In the genomic region with DNA sequence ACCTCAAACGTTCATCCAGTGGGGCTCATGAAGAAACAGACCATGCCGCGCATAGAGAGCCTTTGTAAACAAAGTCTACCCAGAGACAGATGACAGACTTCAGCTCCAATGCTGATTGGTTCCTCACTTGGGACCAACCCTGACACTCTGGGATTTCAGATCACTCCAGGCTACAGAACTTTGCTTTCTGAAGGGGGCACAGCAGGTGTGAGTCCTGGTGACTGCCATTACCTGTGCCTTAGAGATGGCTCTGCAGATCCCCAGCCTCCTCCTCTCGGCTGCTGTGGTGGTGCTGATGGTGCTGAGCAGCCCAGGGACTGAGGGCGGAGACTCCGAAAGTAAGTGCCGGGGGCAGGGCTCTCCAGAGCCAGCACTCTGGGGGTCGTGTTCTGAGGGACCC, we compare ENCODE assay signal across 8 mouse cellular contexts. TPM values are rescaled to one million over a fixed set of nuclear protein-coding genes. Genes with fewer than 3 reads are reported as not detected.
A peak's percentile ranks its signal among the peaks of the same experiment; 100 is the strongest.
DNase-seq lines count a peak whose midpoint lies in the region; ATAC-seq and TF ChIP-seq lines count a peak whose summit lies in the region.

No protein-coding gene starts in this region.

- peaks cover 2% of the 10 kb centered on the region for H3K4me1 ChIP-seq in bone marrow, adult 2 months (ENCODE audit: control insufficient read depth, insufficient read depth, low read length)
- peaks cover 10% of the 10 kb centered on the region for H3K4me1 ChIP-seq in embryonic facial prominence, embryonic 14.5 days (ENCODE audit: control insufficient read depth, insufficient read depth, low read length)
- peaks cover 13% of the 10 kb centered on the region; the same call in 1 of the 2 replicates for H3K4me1 ChIP-seq in heart, embryonic 13.5 days
- peaks cover 22% of the 10 kb centered on the region for H3K4me1 ChIP-seq in kidney, embryonic 16.5 days (ENCODE audit: insufficient read depth, low read length)
- peaks cover 7% of the 10 kb centered on the region for H3K4me1 ChIP-seq in midbrain, postnatal 0 days (ENCODE audit: insufficient read depth, low read length)

- peak overlapping the region; percentile 94 for H3K4me2 ChIP-seq in embryonic facial prominence, embryonic 14.5 days (ENCODE audit: low read depth, low read length)
- H3K4me2 ChIP-seq in heart, embryonic 13.5 days: peak overlapping the region; percentile 92
- peak overlapping the region; percentile 99 for H3K4me2 ChIP-seq in kidney, embryonic 16.5 days (replicated peaks; ENCODE audit: low read depth, low read length)
- H3K4me2 ChIP-seq in midbrain, postnatal 0 days (ENCODE audit: low read depth, low read length, poor library complexity, severe bottlenecking): peak overlapping the region; percentile 82

- H3K4me3 ChIP-seq in bone marrow, adult 2 months (replicated peaks; ENCODE audit: control insufficient read depth, low read depth, low read length): peak overlapping the region; percentile 93
- peak overlapping the region; percentile 50 for H3K4me3 ChIP-seq in embryonic facial prominence, embryonic 14.5 days (ENCODE audit: low read depth, low read length)
- H3K4me3 ChIP-seq in heart, embryonic 13.5 days: peak overlapping the region; percentile 61
- peak overlapping the region; percentile 63 for H3K4me3 ChIP-seq in kidney, embryonic 16.5 days (ENCODE audit: low read length)
- H3K4me3 ChIP-seq in midbrain, postnatal 0 days (ENCODE audit: low read depth, low read length): peak overlapping the region; percentile 31

- no peaks in the 10 kb centered on the region for H3K9me3 ChIP-seq in embryonic facial prominence, embryonic 14.5 days (ENCODE audit: control insufficient read depth, low read length)
- H3K9me3 ChIP-seq in heart, embryonic 13.5 days: no peaks in the 10 kb centered on the region
- H3K9me3 ChIP-seq in kidney, embryonic 16.5 days (ENCODE audit: low read length): no peaks in the 10 kb centered on the region
- no peaks in the 10 kb centered on the region for H3K9me3 ChIP-seq in midbrain, postnatal 0 days (ENCODE audit: low read length)

- peak; percentile 91 to 92 for DNase-seq in B cell, adult 2 months
- peak; percentile 88 for DNase-seq in embryonic facial prominence, embryonic 14.5 days (ENCODE audit: low spot score)
- peak; percentile 47 for DNase-seq in liver
- DNase-seq in midbrain, postnatal 0 days (ENCODE audit: low spot score): peak; percentile 92
- DNase-seq in spleen, postnatal 4 days (ENCODE audit: low spot score in 2 of 2): peak; percentile 70 to 81

- ATAC-seq in embryonic facial prominence, embryonic 14.5 days (ENCODE audit: low read depth): peak; percentile 88
- ATAC-seq in heart, embryonic 13.5 days (ENCODE audit: extremely low read depth, insufficient number of reproducible peaks, low FRiP score, low TSS enrichment): peak; percentile 37; the same call in 1 of the 2 replicates
- peak; percentile 70 for ATAC-seq in kidney, embryonic 16.5 days (ENCODE audit: low FRiP score, low TSS enrichment)
- ATAC-seq in midbrain, postnatal 0 days (ENCODE audit: low FRiP score): peak; percentile 83

- no peak for TF ChIP-seq CTCF in bone marrow, adult 2 months (IDR thresholded peaks at IDR 0.05; ENCODE audit: control insufficient read depth, insufficient read depth, low read length)
- no peak for TF ChIP-seq CTCF in midbrain, postnatal 0 days (IDR thresholded peaks at IDR 0.05)

- H3K27me3 ChIP-seq in embryonic facial prominence, embryonic 14.5 days (replicated peaks; ENCODE audit: control insufficient read depth, insufficient read depth, low read length): peaks cover 26% of the 10 kb centered on the region
- H3K27me3 ChIP-seq in heart, embryonic 13.5 days (replicated peaks): peaks cover 69% of the 10 kb centered on the region
- H3K27me3 ChIP-seq in kidney, embryonic 16.5 days (ENCODE audit: insufficient read depth, low read length): peaks cover 26% of the 10 kb centered on the region; the same call in 1 of the 2 replicates
- H3K27me3 ChIP-seq in midbrain, postnatal 0 days (ENCODE audit: insufficient read depth, low read length): peaks cover 9% of the 10 kb centered on the region; the same call in 1 of the 2 replicates

- peak overlapping the region; percentile 46; the same call in 1 of the 2 replicates for H3K9ac ChIP-seq in embryonic facial prominence, embryonic 14.5 days (ENCODE audit: low read depth, low read length)
- H3K9ac ChIP-seq in heart, embryonic 13.5 days: peak overlapping the region; percentile 63
- peak overlapping the region; percentile 61 for H3K9ac ChIP-seq in kidney, embryonic 16.5 days (replicated peaks; ENCODE audit: low read length)
- H3K9ac ChIP-seq in midbrain, postnatal 0 days (replicated peaks; ENCODE audit: low read length, poor library complexity, severe bottlenecking): no peak overlapping the region

- H3K27ac ChIP-seq in bone marrow, adult 2 months (ENCODE audit: control insufficient read depth, insufficient read depth, low read depth, low read length, poor library complexity): peak overlapping the region; percentile 79
- no peak overlapping the region for H3K27ac ChIP-seq in embryonic facial prominence, embryonic 14.5 days (replicated peaks; ENCODE audit: low read depth, low read length)
- H3K27ac ChIP-seq in heart, embryonic 13.5 days (replicated peaks): no peak overlapping the region
- no peak overlapping the region for H3K27ac ChIP-seq in kidney, embryonic 16.5 days (ENCODE audit: low read length)
- no peak overlapping the region for H3K27ac ChIP-seq in midbrain, postnatal 0 days (ENCODE audit: low read depth, low read length)

- under 1% methylated on average over 8 of the region's 8 CpGs for WGBS in bone marrow, adult 2 months
- 2% methylated on average over 8 of the region's 8 CpGs for WGBS in embryonic facial prominence, embryonic 14.5 days
- WGBS in heart, embryonic 13.5 days: 2% methylated on average over 8 of the region's 8 CpGs
- 0% methylated on average over 8 of the region's 8 CpGs for WGBS in kidney, embryonic 16.5 days
- 2% methylated on average over 8 of the region's 8 CpGs for WGBS in midbrain, postnatal 0 days

- H3K36me3 ChIP-seq in embryonic facial prominence, embryonic 14.5 days (ENCODE audit: control insufficient read depth, insufficient read depth, low read length): no peaks in the 10 kb centered on the region
- no peaks in the 10 kb centered on the region for H3K36me3 ChIP-seq in heart, embryonic 13.5 days
- no peaks in the 10 kb centered on the region for H3K36me3 ChIP-seq in kidney, embryonic 16.5 days (ENCODE audit: insufficient read depth, low read length)
- no peaks in the 10 kb centered on the region for H3K36me3 ChIP-seq in midbrain, postnatal 0 days (ENCODE audit: insufficient read depth, low read length)

- peak; percentile 48; the same call in 1 of the 2 replicates for TF ChIP-seq POLR2A in bone marrow, adult 2 months (IDR thresholded peaks at IDR 0.05; ENCODE audit: borderline replicate concordance, control insufficient read depth, low read depth, low read length)

RNA-seq across cellular contexts. Expression of gene H2-Ab1, which starts 5.6 kb away (rescaled TPM):
- 73.7 and 175 TPM in 2 replicates for polyA plus RNA-seq in bone marrow, adult 2 months (2011; ENCODE audit: insufficient read depth, insufficient read length, low replicate concordance, missing spikeins)
- 9.4 and 10.1 TPM in 2 replicates for polyA plus RNA-seq in embryonic facial prominence, embryonic 14.5 days (2014; fragmentation: Nextera tagmentation; extraction: Ambion mirVana)
- polyA plus RNA-seq in heart, embryonic 13.5 days (2015; fragmentation: Nextera tagmentation; extraction: Ambion mirVana): 13.0 TPM in 2 replicates
- polyA plus RNA-seq in kidney, embryonic 16.5 days (2015; fragmentation: Nextera tagmentation; extraction: Ambion mirVana): 31.6 and 37.9 TPM in 2 replicates
- 0.57 and 1.4 TPM in 2 replicates for total RNA-seq in midbrain, postnatal 0 days (2014; rRNA removed)
- polyA plus RNA-seq in midbrain, postnatal 0 days (2015; fragmentation: Nextera tagmentation; extraction: Ambion mirVana): 1.5 and 2.7 TPM in 2 replicates

RNA-seq across cellular contexts. Expression of gene H2-Ob, which starts 24.4 kb away (rescaled TPM):
- 30.9 and 72.2 TPM in 2 replicates for polyA plus RNA-seq in bone marrow, adult 2 months (2011; ENCODE audit: insufficient read depth, insufficient read length, low replicate concordance, missing spikeins)
- 0.24 TPM in 1 of 2 replicates, not detected in the other for polyA plus RNA-seq in embryonic facial prominence, embryonic 14.5 days (2014; fragmentation: Nextera tagmentation; extraction: Ambion mirVana)
- polyA plus RNA-seq in heart, embryonic 13.5 days (2015; fragmentation: Nextera tagmentation; extraction: Ambion mirVana): not detected in 2 replicates
- 0.14 and 0.27 TPM in 2 replicates for polyA plus RNA-seq in kidney, embryonic 16.5 days (2015; fragmentation: Nextera tagmentation; extraction: Ambion mirVana)
- total RNA-seq in midbrain, postnatal 0 days (2014; rRNA removed): 1.1 and 1.2 TPM in 2 replicates
- 0.31 and 0.55 TPM in 2 replicates for polyA plus RNA-seq in midbrain, postnatal 0 days (2015; fragmentation: Nextera tagmentation; extraction: Ambion mirVana)

RNA-seq across cellular contexts. Expression of gene H2-Aa, which starts 24.6 kb away (rescaled TPM):
- 65.0 and 143 TPM in 2 replicates for polyA plus RNA-seq in bone marrow, adult 2 months (2011; ENCODE audit: insufficient read depth, insufficient read length, low replicate concordance, missing spikeins)
- 4.9 and 5.7 TPM in 2 replicates for polyA plus RNA-seq in embryonic facial prominence, embryonic 14.5 days (2014; fragmentation: Nextera tagmentation; extraction: Ambion mirVana)
- polyA plus RNA-seq in heart, embryonic 13.5 days (2015; fragmentation: Nextera tagmentation; extraction: Ambion mirVana): 0.80 and 1.4 TPM in 2 replicates
- polyA plus RNA-seq in kidney, embryonic 16.5 days (2015; fragmentation: Nextera tagmentation; extraction: Ambion mirVana): 2.6 and 3.3 TPM in 2 replicates
- 0.66 TPM in 1 of 2 replicates, not detected in the other for total RNA-seq in midbrain, postnatal 0 days (2014; rRNA removed)
- 0.29 and 0.81 TPM in 2 replicates for polyA plus RNA-seq in midbrain, postnatal 0 days (2015; fragmentation: Nextera tagmentation; extraction: Ambion mirVana)

RNA-seq across cellular contexts. Expression of gene H2-Eb1, which starts 42.6 kb away (rescaled TPM):
- polyA plus RNA-seq in bone marrow, adult 2 months (2011; ENCODE audit: insufficient read depth, insufficient read length, low replicate concordance, missing spikeins): 32.6 and 82.7 TPM in 2 replicates
- 4.1 and 4.7 TPM in 2 replicates for polyA plus RNA-seq in embryonic facial prominence, embryonic 14.5 days (2014; fragmentation: Nextera tagmentation; extraction: Ambion mirVana)
- 2.4 and 3.1 TPM in 2 replicates for polyA plus RNA-seq in heart, embryonic 13.5 days (2015; fragmentation: Nextera tagmentation; extraction: Ambion mirVana)
- polyA plus RNA-seq in kidney, embryonic 16.5 days (2015; fragmentation: Nextera tagmentation; extraction: Ambion mirVana): 7.8 and 8.4 TPM in 2 replicates
- 0.88 and 1.7 TPM in 2 replicates for total RNA-seq in midbrain, postnatal 0 days (2014; rRNA removed)
- polyA plus RNA-seq in midbrain, postnatal 0 days (2015; fragmentation: Nextera tagmentation; extraction: Ambion mirVana): 5.0 and 5.2 TPM in 2 replicates

RNA-seq across cellular contexts. Expression of gene Tap2, which starts 59.7 kb away (rescaled TPM):
- polyA plus RNA-seq in bone marrow, adult 2 months (2011; ENCODE audit: insufficient read depth, insufficient read length, low replicate concordance, missing spikeins): 50.7 and 54.8 TPM in 2 replicates
- polyA plus RNA-seq in embryonic facial prominence, embryonic 14.5 days (2014; fragmentation: Nextera tagmentation; extraction: Ambion mirVana): 3.3 and 4.1 TPM in 2 replicates
- 1.8 and 2.1 TPM in 2 replicates for polyA plus RNA-seq in heart, embryonic 13.5 days (2015; fragmentation: Nextera tagmentation; extraction: Ambion mirVana)
- polyA plus RNA-seq in kidney, embryonic 16.5 days (2015; fragmentation: Nextera tagmentation; extraction: Ambion mirVana): 5.2 and 5.8 TPM in 2 replicates
- total RNA-seq in midbrain, postnatal 0 days (2014; rRNA removed): 1.8 and 2.0 TPM in 2 replicates
- polyA plus RNA-seq in midbrain, postnatal 0 days (2015; fragmentation: Nextera tagmentation; extraction: Ambion mirVana): 2.9 and 4.2 TPM in 2 replicates

Comparison
In these comparisons a context has a peak if more than half of its experiments do, and no peak if none do; other contexts are left out.
1. H3K4me3 ChIP-seq: peak in every context shown above with its lines; median percentile 93 in bone marrow, adult 2 months; 63 in kidney, embryonic 16.5 days; 61 in heart, embryonic 13.5 days; 50 in embryonic facial prominence, embryonic 14.5 days; 31 in midbrain, postnatal 0 days.
2. ATAC-seq: peak in every context shown above with its lines; median percentile 88 in embryonic facial prominence, embryonic 14.5 days; 83 in midbrain, postnatal 0 days; 70 in kidney, embryonic 16.5 days; 37 in heart, embryonic 13.5 days.
3. RNA of gene H2-Ob, which starts 24.4 kb away (polyA plus RNA-seq): 30.9 to 72.2 TPM in bone marrow, adult 2 months; 0.31 to 0.55 TPM in midbrain, postnatal 0 days, 0.14 to 0.27 TPM in kidney, embryonic 16.5 days, 0.24 TPM in embryonic facial prominence, embryonic 14.5 days and not detected in heart, embryonic 13.5 days; every median in the first group is over 10 times any median in the second.
4. Peak in every context shown above with its lines, with median percentiles within 50 percentile points of each other: DNase-seq and H3K4me2 ChIP-seq.